Mouse (Mus musculus) small intestine, adult 2 months (tissue): ENCODE data around the gene Lrfn2. TPM values are rescaled to one million over a fixed set of nuclear protein-coding genes. Genes with fewer than 3 reads are reported as not detected.

Experiments
- H3K27ac ChIP-seq: fragments of 200-500 bp; 2 replicates; pipeline ENCODE4 v1.5.1; 2012; ENCODE audit warnings: low read depth, low read length, control low read depth, inconsistent platforms; ENCODE audit not compliant: insufficient read depth
- H3K27me3 ChIP-seq: fragments of 200-500 bp; 2 replicates; pipeline ENCODE4 v1.6.1; 2012; ENCODE audit warnings: mild to moderate bottlenecking, moderate library complexity, low read length, inconsistent platforms; ENCODE audit not compliant: control insufficient read depth, insufficient read depth
- H3K36me3 ChIP-seq: fragments of 200-500 bp; 2 replicates; pipeline ENCODE4 v1.6.1; 2012; ENCODE audit warnings: mild to moderate bottlenecking, low read length, control low read depth, inconsistent platforms; ENCODE audit not compliant: control insufficient read depth, insufficient read depth
- H3K4me1 ChIP-seq: fragments of 200-500 bp; 2 replicates; pipeline ENCODE4 v1.6.1; 2012; ENCODE audit warnings: low read length, inconsistent platforms, mixed read lengths; ENCODE audit not compliant: control insufficient read depth, insufficient read depth, insufficient read length
- H3K4me3 ChIP-seq: fragments of 200-500 bp; 2 replicates; pipeline ENCODE4 v1.5.1; 2012; ENCODE audit warnings: low read depth, mild to moderate bottlenecking, control low read depth, inconsistent platforms, low read length, moderate library complexity
- CTCF ChIP-seq: fragments of 200-500 bp; IDR thresholded peaks from 2 replicates; pipeline ENCODE4 v1.5.1; 2012; ENCODE audit warnings: low read depth, mild to moderate bottlenecking, control low read depth, inconsistent platforms, low read length, moderate library complexity, mixed read lengths; ENCODE audit not compliant: insufficient replicate concordance, insufficient read length; ENCODE audit errors: extremely low read depth
- POLR2A ChIP-seq: fragments of 200-500 bp; IDR thresholded peaks from 2 replicates; pipeline ENCODE4 v1.6.1; 2012; ENCODE audit warnings: low read depth, mild to moderate bottlenecking, control low read depth, inconsistent platforms, low read length, moderate library complexity
- WGBS: fragments of 180-500 bp; shearing (Covaris S2); methylation state at CpG from one replicate; pipeline ENCODE4 v1.1.7; 2018; 5-methylcytosine and 5-hydroxymethylcytosine counted together
- polyA plus RNA-seq: library from polyadenylated mRNA; depleted of rRNA; stranded (reverse); fragments of >200 nt; gene quantifications from 2 replicates; pipeline ENCODE4 v1.2.3, GENCODE M21; 2012

Gene Lrfn2
- polyA plus RNA-seq, 1 experiment = 0.10 TPM

- Histone ChIP-seq H3K4me1 (no peaks in the 10 kb centered on the region), H3K36me3 (no peaks in the 10 kb centered on the region), H3K27me3 (no peaks in the 10 kb centered on the region), H3K27ac (no peak overlapping the region), H3K4me3 (no peak overlapping the region)
- no peak for TF ChIP-seq CTCF
- no peak for TF ChIP-seq POLR2A
- WGBS = 83% methylated on average over 8 of the region's 8 CpGs
Observed at GRCm38 (mm10) chr17:49061141-49061540, 129.0 kb downstream of the Lrfn2 start.

GRCm38 (mm10) chr17:49063789-49064188, 131.6 kb downstream of the Lrfn2 start:
- 46% methylated on average over 3 of the region's 3 CpGs for WGBS
- no peak overlapping the region for H3K4me3 ChIP-seq
- H3K27me3 ChIP-seq = no peaks in the 10 kb centered on the region
- no peak overlapping the region for H3K27ac ChIP-seq
- H3K4me1 ChIP-seq = no peaks in the 10 kb centered on the region
- H3K36me3 ChIP-seq = no peaks in the 10 kb centered on the region
- TF ChIP-seq CTCF = no peak
- TF ChIP-seq POLR2A = no peak

GRCm38 (mm10) chr17:49064526-49064925, 132.3 kb downstream of the Lrfn2 start:
- WGBS = 74% methylated on average over 8 of the region's 8 CpGs

DNA sequence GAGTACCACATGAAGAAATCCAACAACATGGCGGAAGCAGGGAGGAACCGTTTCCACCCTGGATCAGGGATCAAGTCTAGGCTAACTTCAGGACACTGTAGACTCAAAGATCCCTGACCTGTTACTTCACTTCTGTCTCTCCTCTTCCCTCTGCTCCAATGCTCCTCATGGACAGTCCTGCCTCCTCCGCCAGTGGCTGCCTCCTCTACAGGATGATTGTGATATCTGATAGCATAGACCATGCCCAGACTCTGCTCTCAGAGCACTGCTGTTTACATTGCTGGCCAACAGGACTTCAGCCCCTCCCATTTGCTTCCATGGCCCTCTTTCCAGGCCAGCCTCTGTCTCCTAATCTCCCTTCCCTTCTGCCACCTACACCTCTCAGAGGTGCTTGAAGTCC, 132.9 kb downstream of the Lrfn2 start:
- H3K27me3 ChIP-seq = no peaks in the 10 kb centered on the region
- H3K4me1 ChIP-seq = no peaks in the 10 kb centered on the region
- WGBS = 70% methylated on average over 3 of the region's 3 CpGs
- no peak for TF ChIP-seq POLR2A
- TF ChIP-seq CTCF = no peak
- no peaks in the 10 kb centered on the region for H3K36me3 ChIP-seq
- no peak overlapping the region for H3K4me3 ChIP-seq
- no peak overlapping the region for H3K27ac ChIP-seq

More at GRCm38 (mm10) chr17:49064526-49064925, 132.3 kb downstream of the Lrfn2 start:
- H3K27me3 ChIP-seq = no peaks in the 10 kb centered on the region
- no peak overlapping the region for H3K27ac ChIP-seq
- H3K4me3 ChIP-seq = no peak overlapping the region
- H3K36me3 ChIP-seq = no peaks in the 10 kb centered on the region
- TF ChIP-seq CTCF (no peak), POLR2A (no peak)
- no peaks in the 10 kb centered on the region for H3K4me1 ChIP-seq

GRCm38 (mm10) chr17:49066748-49067147, 134.6 kb downstream of the Lrfn2 start:
- no peaks in the 10 kb centered on the region for H3K36me3 ChIP-seq
- H3K4me1 ChIP-seq = no peaks in the 10 kb centered on the region
- TF ChIP-seq CTCF = peak; percentile 16; the same call in 1 of the 2 replicates
- TF ChIP-seq POLR2A = no peak
- H3K27ac ChIP-seq = no peak overlapping the region
- no peaks in the 10 kb centered on the region for H3K27me3 ChIP-seq
- H3K4me3 ChIP-seq = no peak overlapping the region
- WGBS = 47% methylated on average over 6 of the region's 6 CpGs

DNA sequence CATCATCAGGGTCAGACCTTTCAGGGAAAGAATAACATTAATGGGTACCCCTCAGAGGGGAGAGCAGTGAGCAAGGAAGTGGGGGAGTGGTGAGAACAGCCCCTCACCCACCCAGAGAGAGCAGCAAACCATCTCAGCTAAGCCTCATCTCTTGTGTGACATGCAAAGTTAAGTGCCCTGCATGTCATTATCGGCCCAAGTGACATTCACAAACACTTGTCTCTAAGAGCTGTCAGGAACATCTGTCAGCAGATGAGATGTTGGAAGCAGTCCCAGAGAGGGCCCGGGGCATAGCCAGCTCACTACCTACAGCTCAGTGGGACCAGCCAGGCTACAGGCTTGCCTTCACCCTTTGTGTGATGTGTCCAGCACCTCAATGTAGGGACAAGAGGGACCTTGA, 146.0 kb downstream of the Lrfn2 start:
- no peaks in the 10 kb centered on the region for H3K27me3 ChIP-seq
- H3K27ac ChIP-seq = no peak overlapping the region
- no peak for TF ChIP-seq POLR2A
- TF ChIP-seq CTCF = no peak
- H3K4me3 ChIP-seq = no peak overlapping the region
- 59% methylated on average over 2 of the region's 2 CpGs for WGBS
- no peaks in the 10 kb centered on the region for H3K36me3 ChIP-seq
- H3K4me1 ChIP-seq = no peaks in the 10 kb centered on the region

GRCm38 (mm10) chr17:49079647-49080046, 147.5 kb downstream of the Lrfn2 start:
- WGBS = 41% methylated on average over 2 of the region's 2 CpGs
- no peak overlapping the region for H3K4me3 ChIP-seq
- TF ChIP-seq POLR2A (no peak), CTCF (no peak)
- H3K27ac ChIP-seq = no peak overlapping the region
- no peaks in the 10 kb centered on the region for H3K4me1 ChIP-seq
- H3K27me3 ChIP-seq = no peaks in the 10 kb centered on the region
- no peaks in the 10 kb centered on the region for H3K36me3 ChIP-seq
